Comparison of ENCODE assay signal across 11 mouse cellular contexts in the genomic region with DNA sequence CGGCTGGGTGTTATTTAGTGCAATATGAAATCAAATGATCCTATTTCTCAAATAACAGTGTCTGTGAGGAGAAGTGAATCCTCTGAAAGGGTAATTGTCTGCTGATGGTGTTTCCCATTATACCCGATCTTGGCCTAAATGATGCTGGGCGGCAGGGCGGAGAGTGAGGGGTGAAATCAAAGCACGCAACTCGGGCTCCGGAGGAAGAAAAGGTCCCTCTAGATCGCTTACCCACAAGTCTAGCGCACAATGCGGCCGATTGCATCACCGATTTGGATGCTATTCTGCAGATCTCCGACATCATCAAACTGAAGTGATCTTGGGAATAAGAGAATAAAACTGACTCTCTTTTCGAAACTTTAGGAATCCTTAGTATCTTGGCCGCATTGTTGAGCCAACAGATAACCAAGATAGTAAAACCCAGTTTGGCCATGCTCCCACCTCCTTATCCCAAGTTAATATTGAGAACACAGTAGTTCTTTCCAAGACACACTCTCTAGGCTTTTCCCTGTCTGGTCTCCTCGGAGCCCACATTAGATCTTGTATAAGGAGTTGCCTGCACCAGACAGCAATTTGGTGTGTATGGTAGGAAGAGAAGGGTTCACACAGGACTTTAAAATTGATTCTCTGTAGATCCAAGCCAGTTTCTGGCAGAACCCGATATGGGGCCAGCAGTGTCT. TPM values are rescaled to one million over a fixed set of nuclear protein-coding genes. Genes with fewer than 3 reads are reported as not detected.
A peak's percentile ranks its signal among the peaks of the same experiment; 100 is the strongest.
DNase-seq lines count a peak whose midpoint lies in the region; ATAC-seq and TF ChIP-seq lines count a peak whose summit lies in the region.
"Had no signal": no experiment of that assay in that cellular context is flagged by ENCODE, and none has a peak within 500 bp of the region (broad histone marks: within the 10 kb centered on the region; RNA-seq: fewer than 3 reads in every experiment).

No protein-coding gene starts in this region.

- H3K4me3 ChIP-seq in lung, embryonic 14.5 days (ENCODE audit: low read depth, low read length), result no peak overlapping the region
- H3K4me3 ChIP-seq in forebrain, embryonic 13.5 days, result peak overlapping the region; percentile 7; the same call in 1 of the 2 replicates
- peak overlapping the region; percentile 33 for H3K4me3 ChIP-seq in midbrain, embryonic 12.5 days

- DNase-seq in lung, embryonic 14.5 days, result peak; percentile 28
- no peak for DNase-seq in lung, postnatal 25 days (ENCODE audit: low spot score)
- no peak for DNase-seq in urinary bladder, adult 18-20 months (ENCODE audit: low spot score in 2 of 2)
- DNase-seq in heart, postnatal 14 days, result no peak
- no peak for DNase-seq in ovary, postnatal 10 days (ENCODE audit: low spot score)
- DNase-seq: kidney, adult 2 months; layer of hippocampus, postnatal 36 days had no signal

- peaks cover 100% of the 10 kb centered on the region for H3K27me3 ChIP-seq in lung, embryonic 14.5 days (ENCODE audit: insufficient read depth, low read length)
- peaks cover 97% of the 10 kb centered on the region for H3K27me3 ChIP-seq in forebrain, embryonic 13.5 days
- H3K27me3 ChIP-seq in midbrain, embryonic 12.5 days, result peaks cover 88% of the 10 kb centered on the region

- intact Hi-C loops in heart, postnatal 14 days (cut with DNase I), result loop anchor here (10.0 kb wide), 1 partner anchor 348 kb away; no protein-coding TSS in a partner anchor

- H3K9ac ChIP-seq in lung, embryonic 14.5 days, result no peak overlapping the region
- H3K9ac ChIP-seq in forebrain, embryonic 13.5 days, result no peak overlapping the region
- H3K9ac ChIP-seq in midbrain, embryonic 12.5 days (replicated peaks), result no peak overlapping the region
- H3K9ac ChIP-seq: heart, embryonic 12.5 days; liver, embryonic 14.5 days had no signal

- H3K4me1 ChIP-seq in lung, embryonic 14.5 days (ENCODE audit: insufficient read depth), result peaks cover 3% of the 10 kb centered on the region; the same call in 1 of the 2 replicates
- peaks cover 58% of the 10 kb centered on the region for H3K4me1 ChIP-seq in forebrain, embryonic 13.5 days
- peaks cover 59% of the 10 kb centered on the region for H3K4me1 ChIP-seq in midbrain, embryonic 12.5 days

- H3K9me3 ChIP-seq in lung, embryonic 14.5 days (ENCODE audit: low read depth, low read length), result no peaks in the 10 kb centered on the region
- no peaks in the 10 kb centered on the region for H3K9me3 ChIP-seq in forebrain, embryonic 13.5 days (replicated peaks)
- H3K9me3 ChIP-seq in midbrain, embryonic 12.5 days, result no peaks in the 10 kb centered on the region
- H3K9me3 ChIP-seq: heart, embryonic 12.5 days had no signal

- TF ChIP-seq CTCF in lung, embryonic 14.5 days (IDR thresholded peaks at IDR 0.05; ENCODE audit: low read depth), result no peak

- H3K4me2 ChIP-seq in lung, embryonic 14.5 days, result no peak overlapping the region
- H3K4me2 ChIP-seq in forebrain, embryonic 13.5 days, result peak overlapping the region; percentile 60
- H3K4me2 ChIP-seq in midbrain, embryonic 12.5 days (replicated peaks), result peak overlapping the region; percentile 50
- H3K4me2 ChIP-seq: heart, embryonic 12.5 days had no signal

- no peaks in the 10 kb centered on the region for H3K36me3 ChIP-seq in lung, embryonic 14.5 days (ENCODE audit: insufficient read depth)
- H3K36me3 ChIP-seq in forebrain, embryonic 13.5 days (ENCODE audit: poor library complexity, severe bottlenecking), result no peaks in the 10 kb centered on the region
- no peaks in the 10 kb centered on the region for H3K36me3 ChIP-seq in midbrain, embryonic 12.5 days
- H3K36me3 ChIP-seq: heart, embryonic 12.5 days had no signal

- 5% methylated on average over 17 of the region's 17 CpGs for WGBS in lung, embryonic 14.5 days
- 4% methylated on average over 17 of the region's 17 CpGs for WGBS in forebrain, embryonic 13.5 days
- 3% methylated on average over 17 of the region's 17 CpGs for WGBS in midbrain, embryonic 12.5 days

- ATAC-seq in lung, embryonic 14.5 days (ENCODE audit: insufficient read depth), result no peak
- ATAC-seq in forebrain, embryonic 13.5 days, result no peak
- no peak for ATAC-seq in midbrain, embryonic 12.5 days (ENCODE audit: low FRiP score, low read depth)

- H3K27ac ChIP-seq in lung, embryonic 14.5 days (ENCODE audit: low read depth), result no peak overlapping the region
- no peak overlapping the region for H3K27ac ChIP-seq in forebrain, embryonic 13.5 days
- peak overlapping the region; percentile 40 for H3K27ac ChIP-seq in midbrain, embryonic 12.5 days (replicated peaks)
- H3K27ac ChIP-seq: liver, embryonic 14.5 days had no signal

RNA-seq across cellular contexts. Expression of gene Kiz, which starts 18.7 kb away (rescaled TPM):
- polyA plus RNA-seq in lung, embryonic 14.5 days (2014; fragmentation: Nextera tagmentation; extraction: Ambion mirVana), result 30.8 and 31.6 TPM in 2 replicates
- polyA plus RNA-seq in forebrain, embryonic 13.5 days (2015; fragmentation: Nextera tagmentation; extraction: Ambion mirVana), result 28.0 and 28.1 TPM in 2 replicates
- polyA plus RNA-seq in midbrain, embryonic 12.5 days (2016; fragmentation: Nextera tagmentation; extraction: Ambion mirVana), result 33.3 and 39.7 TPM in 2 replicates
- total RNA-seq in heart, postnatal 14 days (2021), result 10 to 100 TPM; 54.5 to 64.3 TPM
